Mouse (Mus musculus): ENCODE results near the gene Magi1.

The Magi1 gene

GRCm38 (mm10) chr6:94201940-94202339 is 81.8 kb downstream of the Magi1 start:
- in situ Hi-C loops (cut with MseI, MboI), result no loop called here

GRCm38 (mm10) chr6:94200910-94201309 is 82.8 kb downstream of the Magi1 start:
- in situ Hi-C loops (cut with MseI, MboI), result no loop called here

GRCm38 (mm10) chr6:94199696-94200095 is 84.0 kb downstream of the Magi1 start:
- in situ Hi-C loops (cut with MseI, MboI), result no loop called here

GRCm38 (mm10) chr6:94197831-94198230 is 85.9 kb downstream of the Magi1 start:
- in situ Hi-C loops (cut with MseI, MboI), result no loop called here

- in situ Hi-C loops (cut with MseI, MboI), result no loop called here
Observed at GRCm38 (mm10) chr6:94195303-94195911, 88.3 kb downstream of the Magi1 start.

GRCm38 (mm10) chr6:94190830-94191229 is 92.9 kb downstream of the Magi1 start:
- in situ Hi-C loops (cut with MseI, MboI), result no loop called here

- in situ Hi-C loops (cut with MseI, MboI), result no loop called here
Observed at GRCm38 (mm10) chr6:94189379-94189778, 94.3 kb downstream of the Magi1 start.

- in situ Hi-C loops (cut with MseI, MboI), result no loop called here
Observed at GRCm38 (mm10) chr6:94186628-94187319, 96.9 kb downstream of the Magi1 start.

GRCm38 (mm10) chr6:94184268-94184667 is 99.4 kb downstream of the Magi1 start:
- in situ Hi-C loops (cut with MseI, MboI), result no loop called here

GRCm38 (mm10) chr6:94183354-94183851 is 100.3 kb downstream of the Magi1 start:
- in situ Hi-C loops (cut with MseI, MboI), result no loop called here

GRCm38 (mm10) chr6:94181673-94182255 is 102.0 kb downstream of the Magi1 start:
- in situ Hi-C loops (cut with MseI, MboI), result no loop called here

- in situ Hi-C loops (cut with MseI, MboI), result no loop called here
Observed at GRCm38 (mm10) chr6:94180331-94181150, 103.2 kb downstream of the Magi1 start.

- in situ Hi-C loops (cut with MseI, MboI), result no loop called here
Observed at GRCm38 (mm10) chr6:94177559-94177958, 106.2 kb downstream of the Magi1 start.

- in situ Hi-C loops (cut with MseI, MboI), result no loop called here
Observed at GRCm38 (mm10) chr6:94176705-94177104, 107.0 kb downstream of the Magi1 start.

GRCm38 (mm10) chr6:94171250-94171649 is 112.5 kb downstream of the Magi1 start:
- in situ Hi-C loops (cut with MseI, MboI), result no loop called here

- in situ Hi-C loops (cut with MseI, MboI), result no loop called here
Observed at GRCm38 (mm10) chr6:94169581-94170194, 114.0 kb downstream of the Magi1 start.

GRCm38 (mm10) chr6:94165951-94166350 is 117.8 kb downstream of the Magi1 start:
- in situ Hi-C loops (cut with MseI, MboI), result no loop called here

- in situ Hi-C loops (cut with MseI, MboI), result no loop called here
Observed at GRCm38 (mm10) chr6:94164753-94165536, 118.8 kb downstream of the Magi1 start.

- in situ Hi-C loops (cut with MseI, MboI), result no loop called here
Observed at GRCm38 (mm10) chr6:94163325-94163995, 120.3 kb downstream of the Magi1 start.

- in situ Hi-C loops (cut with MseI, MboI), result no loop called here
Observed at GRCm38 (mm10) chr6:94162918-94163317, 120.8 kb downstream of the Magi1 start.

Data from mouse trophoblast stem cell (cell line).